Mouse (Mus musculus): ENCODE measurements around the gene Rcl1. TPM values are rescaled to one million over a fixed set of nuclear protein-coding genes. Genes with fewer than 3 reads are reported as not detected.

Gene Rcl1
- polyA plus RNA-seq, 1 experiment from 2014 or later = 42.2 TPM

- H3K4me1 ChIP-seq (ENCODE audit: control insufficient read depth, insufficient read depth, low read depth, low read length) = no peaks in the 10 kb centered on the region
- ATAC-seq = no peak
- no peak overlapping the region for H3K9ac ChIP-seq (ENCODE audit: low read depth, low read length)
- no peak overlapping the region for H3K4me2 ChIP-seq (ENCODE audit: low read length)
- WGBS = 84% methylated on average over 3 of the region's 3 CpGs
- no peak overlapping the region for H3K4me3 ChIP-seq (ENCODE audit: low read length)
- H3K27ac ChIP-seq (ENCODE audit: low read depth, low read length) = no peak overlapping the region
- no peaks in the 10 kb centered on the region for H3K36me3 ChIP-seq (ENCODE audit: control insufficient read depth, insufficient read depth, low read length)
- H3K27me3 ChIP-seq (replicated peaks; ENCODE audit: control insufficient read depth, insufficient read depth, low read length) = no peaks in the 10 kb centered on the region
- H3K9me3 ChIP-seq (ENCODE audit: control insufficient read depth, low read length) = no peaks in the 10 kb centered on the region
These were observed 54.4 kb downstream of the Rcl1 start for GRCm38 (mm10) chr19:29155552-29155951.

GRCm38 (mm10) chr19:29156417-29156816 lies 55.2 kb downstream of the Rcl1 start:
- no peak overlapping the region for H3K9ac ChIP-seq (ENCODE audit: low read depth, low read length)
- no peaks in the 10 kb centered on the region for H3K27me3 ChIP-seq (replicated peaks; ENCODE audit: control insufficient read depth, insufficient read depth, low read length)
- WGBS = 62% methylated on average over 3 of the region's 3 CpGs
- H3K36me3 ChIP-seq (ENCODE audit: control insufficient read depth, insufficient read depth, low read length) = no peaks in the 10 kb centered on the region
- no peak overlapping the region for H3K4me2 ChIP-seq (ENCODE audit: low read length)
- H3K4me1 ChIP-seq (ENCODE audit: control insufficient read depth, insufficient read depth, low read depth, low read length) = no peaks in the 10 kb centered on the region
- no peak overlapping the region for H3K27ac ChIP-seq (ENCODE audit: low read depth, low read length)
- ATAC-seq = no peak
- no peak overlapping the region for H3K4me3 ChIP-seq (ENCODE audit: low read length)
- no peaks in the 10 kb centered on the region for H3K9me3 ChIP-seq (ENCODE audit: control insufficient read depth, low read length)

DNA sequence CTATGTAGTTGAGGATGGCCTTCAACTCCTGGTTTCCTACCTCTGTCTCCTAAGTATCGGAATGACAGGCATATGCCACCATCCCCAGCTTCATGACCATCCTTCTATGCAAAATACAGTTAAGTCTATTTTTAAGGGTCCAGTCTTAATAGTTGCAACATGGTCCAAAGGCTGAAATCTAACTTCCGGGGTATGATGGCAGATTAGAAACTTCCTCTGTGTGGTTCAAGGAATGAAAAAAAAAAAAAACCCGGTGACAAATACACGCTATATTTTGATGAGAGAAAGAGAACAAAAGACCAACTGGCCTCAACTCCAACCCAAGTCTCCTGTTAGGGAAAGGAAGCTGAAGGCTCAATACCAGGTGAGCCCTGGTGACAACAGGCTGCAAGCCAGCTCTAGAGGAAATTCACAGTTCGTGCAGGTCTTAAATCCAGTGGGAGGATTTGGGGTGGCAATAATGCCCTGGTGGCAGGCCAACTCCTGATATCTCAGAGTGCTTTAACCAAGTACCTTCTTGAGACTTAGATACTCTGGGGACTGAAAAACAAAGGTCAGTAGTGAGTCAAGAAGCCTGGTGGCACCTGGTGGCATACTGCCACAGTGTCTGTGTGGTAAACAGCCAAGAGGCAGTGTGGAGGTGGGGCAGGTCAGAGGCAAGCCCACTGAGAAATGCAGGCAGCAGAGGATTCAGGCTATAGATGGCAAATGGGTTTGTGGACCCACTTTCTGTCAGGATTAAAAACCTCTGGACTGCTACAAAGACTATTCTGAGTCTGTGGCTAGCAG lies 56.7 kb downstream of the Rcl1 start:
- H3K9me3 ChIP-seq (ENCODE audit: control insufficient read depth, low read length) = no peaks in the 10 kb centered on the region
- H3K27ac ChIP-seq (ENCODE audit: low read depth, low read length) = no peak overlapping the region
- H3K4me3 ChIP-seq (ENCODE audit: low read length) = no peak overlapping the region
- ATAC-seq = no peak
- 98% methylated on average over 5 of the region's 5 CpGs for WGBS
- H3K4me2 ChIP-seq (ENCODE audit: low read length) = no peak overlapping the region
- H3K4me1 ChIP-seq (ENCODE audit: control insufficient read depth, insufficient read depth, low read depth, low read length) = no peaks in the 10 kb centered on the region
- no peaks in the 10 kb centered on the region for H3K27me3 ChIP-seq (replicated peaks; ENCODE audit: control insufficient read depth, insufficient read depth, low read length)
- no peaks in the 10 kb centered on the region for H3K36me3 ChIP-seq (ENCODE audit: control insufficient read depth, insufficient read depth, low read length)
- no peak overlapping the region for H3K9ac ChIP-seq (ENCODE audit: low read depth, low read length)

DNA sequence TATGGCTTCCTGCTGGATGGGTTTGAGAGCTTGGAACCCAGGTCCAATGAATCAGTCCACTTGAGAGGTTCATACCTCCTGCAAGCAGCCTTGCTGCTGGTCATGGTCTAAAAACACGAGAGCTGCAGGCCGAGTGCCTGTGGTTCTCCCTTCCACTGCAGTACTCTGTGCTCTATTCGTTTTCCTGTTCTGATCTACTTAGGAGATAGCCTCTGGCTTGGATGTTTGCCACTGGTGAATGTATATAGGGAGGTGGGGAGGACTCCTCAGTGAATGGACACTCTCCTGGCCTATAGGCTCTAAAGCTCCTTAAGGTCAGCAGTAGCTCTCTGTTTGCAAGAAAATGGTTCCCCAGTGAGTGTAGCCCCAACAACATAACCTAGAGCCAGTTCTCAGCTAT lies 57.3 kb downstream of the Rcl1 start:
- WGBS = 90% methylated on average over 3 of the region's 3 CpGs
- Histone ChIP-seq H3K27ac (ENCODE audit: low read depth, low read length) (no peak overlapping the region), H3K36me3 (ENCODE audit: control insufficient read depth, insufficient read depth, low read length) (no peaks in the 10 kb centered on the region), H3K4me1 (ENCODE audit: control insufficient read depth, insufficient read depth, low read depth, low read length) (no peaks in the 10 kb centered on the region), H3K4me3 (ENCODE audit: low read length) (no peak overlapping the region), H3K4me2 (ENCODE audit: low read length) (no peak overlapping the region), H3K27me3 (replicated peaks; ENCODE audit: control insufficient read depth, insufficient read depth, low read length) (no peaks in the 10 kb centered on the region), H3K9me3 (ENCODE audit: control insufficient read depth, low read length) (no peaks in the 10 kb centered on the region), H3K9ac (ENCODE audit: low read depth, low read length) (no peak overlapping the region)
- no peak for ATAC-seq

- Histone ChIP-seq H3K4me1 (ENCODE audit: control insufficient read depth, insufficient read depth, low read depth, low read length) (no peaks in the 10 kb centered on the region), H3K4me2 (ENCODE audit: low read length) (no peak overlapping the region), H3K27ac (ENCODE audit: low read depth, low read length) (no peak overlapping the region), H3K9me3 (ENCODE audit: control insufficient read depth, low read length) (no peaks in the 10 kb centered on the region), H3K4me3 (ENCODE audit: low read length) (no peak overlapping the region), H3K27me3 (replicated peaks; ENCODE audit: control insufficient read depth, insufficient read depth, low read length) (no peaks in the 10 kb centered on the region), H3K9ac (ENCODE audit: low read depth, low read length) (no peak overlapping the region), H3K36me3 (ENCODE audit: control insufficient read depth, insufficient read depth, low read length) (no peaks in the 10 kb centered on the region)
- 85% methylated on average over 4 of the region's 4 CpGs for WGBS
- ATAC-seq = no peak
These were observed 62.8 kb downstream of the Rcl1 start for GRCm38 (mm10) chr19:29163817-29164527.

- no peaks in the 10 kb centered on the region for H3K4me1 ChIP-seq (ENCODE audit: control insufficient read depth, insufficient read depth, low read depth, low read length)
- ATAC-seq = no peak
- no peaks in the 10 kb centered on the region for H3K9me3 ChIP-seq (ENCODE audit: control insufficient read depth, low read length)
- H3K27ac ChIP-seq (ENCODE audit: low read depth, low read length) = no peak overlapping the region
- H3K27me3 ChIP-seq (replicated peaks; ENCODE audit: control insufficient read depth, insufficient read depth, low read length) = no peaks in the 10 kb centered on the region
- no peak overlapping the region for H3K4me2 ChIP-seq (ENCODE audit: low read length)
- WGBS = 71% methylated on average over 7 of the region's 7 CpGs
- no peaks in the 10 kb centered on the region for H3K36me3 ChIP-seq (ENCODE audit: control insufficient read depth, insufficient read depth, low read length)
- H3K4me3 ChIP-seq (ENCODE audit: low read length) = no peak overlapping the region
- no peak overlapping the region for H3K9ac ChIP-seq (ENCODE audit: low read depth, low read length)
These were observed 63.5 kb downstream of the Rcl1 start for GRCm38 (mm10) chr19:29164528-29165166.

GRCm38 (mm10) chr19:29167938-29168337 lies 66.8 kb downstream of the Rcl1 start:
- Histone ChIP-seq H3K9me3 (ENCODE audit: control insufficient read depth, low read length) (no peaks in the 10 kb centered on the region), H3K27me3 (replicated peaks; ENCODE audit: control insufficient read depth, insufficient read depth, low read length) (no peaks in the 10 kb centered on the region), H3K9ac (ENCODE audit: low read depth, low read length) (no peak overlapping the region), H3K4me1 (ENCODE audit: control insufficient read depth, insufficient read depth, low read depth, low read length) (no peaks in the 10 kb centered on the region), H3K4me2 (ENCODE audit: low read length) (no peak overlapping the region), H3K4me3 (ENCODE audit: low read length) (no peak overlapping the region), H3K27ac (ENCODE audit: low read depth, low read length) (no peak overlapping the region), H3K36me3 (ENCODE audit: control insufficient read depth, insufficient read depth, low read length) (no peaks in the 10 kb centered on the region)
- 86% methylated on average over 6 of the region's 6 CpGs for WGBS
- no peak for ATAC-seq

DNA sequence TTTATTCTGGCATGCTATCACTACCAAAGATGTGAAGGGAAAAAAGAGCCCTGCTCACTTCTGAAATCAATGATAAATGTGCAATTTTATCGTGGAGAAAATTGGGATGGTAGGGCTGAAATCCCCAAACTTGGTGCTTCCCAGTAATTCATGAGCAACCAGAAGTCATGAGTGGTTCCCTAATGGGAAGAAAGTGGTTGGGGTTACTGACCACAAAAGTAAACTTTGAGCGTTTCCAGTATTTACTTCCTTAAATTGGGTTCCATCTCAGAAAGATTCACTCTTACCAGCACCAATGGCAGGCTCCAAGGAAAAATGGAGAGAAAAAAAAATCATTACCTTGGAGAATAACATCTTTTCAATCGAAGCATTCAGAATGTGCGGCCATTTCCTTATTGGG lies 79.2 kb downstream of the Rcl1 start:
- Histone ChIP-seq H3K4me3 (ENCODE audit: low read length) (no peak overlapping the region), H3K4me2 (ENCODE audit: low read length) (no peak overlapping the region), H3K27me3 (replicated peaks; ENCODE audit: control insufficient read depth, insufficient read depth, low read length) (no peaks in the 10 kb centered on the region), H3K9me3 (ENCODE audit: control insufficient read depth, low read length) (no peaks in the 10 kb centered on the region), H3K9ac (ENCODE audit: low read depth, low read length) (no peak overlapping the region), H3K27ac (ENCODE audit: low read depth, low read length) (no peak overlapping the region), H3K4me1 (ENCODE audit: control insufficient read depth, insufficient read depth, low read depth, low read length) (no peaks in the 10 kb centered on the region), H3K36me3 (ENCODE audit: control insufficient read depth, insufficient read depth, low read length) (no peaks in the 10 kb centered on the region)
- ATAC-seq = no peak
- WGBS = 85% methylated on average over 4 of the region's 4 CpGs

DNA sequence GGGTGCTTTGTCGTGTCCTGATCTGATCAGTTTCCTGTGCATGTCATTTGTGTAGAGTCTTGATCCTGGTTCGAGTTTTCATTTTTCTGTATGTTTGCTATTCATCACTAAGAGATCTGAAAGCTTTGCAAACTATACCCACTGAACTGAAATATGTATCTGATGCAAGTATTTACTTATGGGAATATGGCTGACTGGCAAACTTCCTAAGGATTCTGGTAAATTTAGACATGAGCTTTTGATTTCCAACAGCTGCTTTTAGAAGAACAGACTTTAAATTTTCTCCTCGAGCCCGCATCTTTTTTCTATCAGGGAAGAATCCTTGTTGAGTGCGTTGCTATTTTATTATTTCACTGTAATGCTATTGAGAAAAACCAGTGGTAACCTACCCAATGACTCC lies 81.0 kb downstream of the Rcl1 start:
- no peak for ATAC-seq
- Histone ChIP-seq H3K4me3 (ENCODE audit: low read length) (no peak overlapping the region), H3K4me1 (ENCODE audit: control insufficient read depth, insufficient read depth, low read depth, low read length) (no peaks in the 10 kb centered on the region), H3K9me3 (ENCODE audit: control insufficient read depth, low read length) (no peaks in the 10 kb centered on the region), H3K4me2 (ENCODE audit: low read length) (no peak overlapping the region), H3K36me3 (ENCODE audit: control insufficient read depth, insufficient read depth, low read length) (no peaks in the 10 kb centered on the region), H3K9ac (ENCODE audit: low read depth, low read length) (no peak overlapping the region), H3K27ac (ENCODE audit: low read depth, low read length) (no peak overlapping the region), H3K27me3 (replicated peaks; ENCODE audit: control insufficient read depth, insufficient read depth, low read length) (no peaks in the 10 kb centered on the region)
- WGBS = 89% methylated on average over 5 of the region's 5 CpGs
